Mouse (Mus musculus) ES-E14 (cell line): ENCODE data around the gene Gm10964. TPM values are rescaled to one million over a fixed set of nuclear protein-coding genes. Genes with fewer than 3 reads are reported as not detected.
"Not testable (repeated sequence)": the region's sequence is repeated elsewhere in the genome, so short reads cannot be mapped to it uniquely, and the experiment has no call there.

Experiments used
- DNase-seq: peaks from one replicate; pipeline ENCODE4 v3.0.0-alpha.2; 2013; ENCODE audit warnings: low read depth, low spot score
- H3K27ac ChIP-seq: 2 replicates; pipeline ENCODE4 v1.5.1; 2012; ENCODE audit warnings: low read depth, mild to moderate bottlenecking, low read length, moderate library complexity, mixed read lengths; ENCODE audit not compliant: poor library complexity, insufficient read depth, severe bottlenecking
- H3K36me3 ChIP-seq: 2 replicates; pipeline ENCODE4 v1.6.1; 2012; ENCODE audit warnings: mild to moderate bottlenecking, low read length, moderate library complexity, mixed read lengths; ENCODE audit not compliant: control insufficient read depth, poor library complexity, insufficient read depth, severe bottlenecking
- H3K4me1 ChIP-seq, 2 experiments: fragments of 150-350 bp in 1 of 2; sonication (generic) in 1 of 2; 2 replicates each; pipeline ENCODE4 v1.6.1; 2012; ENCODE audit warnings: low read length in 2 of 2, mild to moderate bottlenecking in 1 of 2, mixed read lengths in 1 of 2; ENCODE audit not compliant: control insufficient read depth in 2 of 2, insufficient read depth in 2 of 2, poor library complexity in 1 of 2
- H3K4me3 ChIP-seq, 2 experiments: fragments of 150-350 bp in 1 of 2; sonication (generic) in 1 of 2; 2 replicates each; pipeline ENCODE4 v1.5.1; 2012; ENCODE audit warnings: low read length in 2 of 2, low read depth in 1 of 2, mild to moderate bottlenecking in 1 of 2, mixed read lengths in 1 of 2; ENCODE audit not compliant: insufficient read depth in 1 of 2, poor library complexity in 1 of 2, severe bottlenecking in 1 of 2
- H3K9ac ChIP-seq: 2 replicates; pipeline ENCODE4 v1.6.1; 2012; ENCODE audit warnings: low read depth, mild to moderate bottlenecking, low read length, mixed read lengths; ENCODE audit not compliant: poor library complexity, insufficient read depth, severe bottlenecking
- H3K9me3 ChIP-seq: fragments of 150-350 bp; sonication (generic); 2 replicates; pipeline ENCODE4 v1.6.1; 2012; ENCODE audit warnings: low read depth, mild to moderate bottlenecking, low read length; ENCODE audit not compliant: control insufficient read depth, insufficient read depth
- CHD2 ChIP-seq: IDR thresholded peaks from 2 replicates; pipeline ENCODE4 v1.6.1; 2014; ENCODE audit warnings: mild to moderate bottlenecking, low read depth, low read length, inconsistent platforms
- HCFC1 ChIP-seq: IDR thresholded peaks from 2 replicates; pipeline ENCODE4 v1.6.1; 2012; ENCODE audit warnings: low read length, inconsistent platforms, borderline replicate concordance; ENCODE audit not compliant: insufficient read depth
- MAFK ChIP-seq: IDR thresholded peaks from 2 replicates; pipeline ENCODE4 v1.6.1; 2014; ENCODE audit warnings: mild to moderate bottlenecking, low read depth, low read length, inconsistent platforms; ENCODE audit not compliant: insufficient read depth
- ZC3H11A ChIP-seq: IDR thresholded peaks from 2 replicates; pipeline ENCODE4 v1.6.1; 2012; ENCODE audit warnings: low read depth, mild to moderate bottlenecking, inconsistent platforms, low read length, borderline replicate concordance
- ZNF384 ChIP-seq: IDR thresholded peaks from 2 replicates; pipeline ENCODE4 v1.6.1; 2012; ENCODE audit warnings: low read depth, low read length, inconsistent platforms
- in situ Hi-C, 2 experiments: fragments of 600-800 bp; cut with MboI; formaldehyde crosslinking; loops; one replicate each; pipeline ENCODE4 v1.15.1; 2025; ENCODE audit warnings: low sequenced_read_pairs in 2 of 2, inconsistent platforms in 1 of 2; ENCODE audit not compliant: unreplicated experiment in 2 of 2
- total RNA-seq: library from RNA; depleted of rRNA; stranded (reverse); fragments of 300-350 nt; gene quantifications from 2 replicates; pipeline ENCODE4 v1.2.3, GENCODE M21; 2012; rRNA removed

The Gm10964 gene
- total RNA-seq, 1 experiment, result not detected

GRCm38 (mm10) chr3:103791230-103792110, 52.3 kb downstream of the Gm10964 start, which contains the start of gene Hipk1:
Gene Hipk1 (minus strand): TSS chr3:103791563.
- peak within 1 kb of the TSS; percentile 82 to 95 for H3K4me3 ChIP-seq
- in situ Hi-C loops, result no loop called here
- no peaks in the 10 kb centered on the region for H3K36me3 ChIP-seq
- no peaks in the 10 kb centered on the region for H3K9me3 ChIP-seq
- no peak within 1 kb of the TSS; the same call in none of the 2 replicates for H3K27ac ChIP-seq
- DNase-seq, result peak; percentile 84
- peak within 1 kb of the TSS; percentile 84 for H3K9ac ChIP-seq
- peaks cover 4 to 7% of the 10 kb centered on the region in 2 experiments; a peak in 3 of 4 replicates for H3K4me1 ChIP-seq
- TF ChIP-seq HCFC1 (peak; percentile 68), MAFK (no peak), CHD2 (no peak)

- H3K4me1 ChIP-seq, DNase-seq, H3K36me3 ChIP-seq, H3K9me3 ChIP-seq, H3K27ac ChIP-seq, in situ Hi-C loops, H3K9ac ChIP-seq: not testable (repeated sequence)
- peak overlapping the region; percentile 82 to 89; a peak in 3 of 4 replicates for H3K4me3 ChIP-seq
These were observed 52.9 kb downstream of the Gm10964 start for GRCm38 (mm10) chr3:103792111-103792406.

GRCm38 (mm10) chr3:103792566-103792965, 53.4 kb downstream of the Gm10964 start:
- no peak for TF ChIP-seq MAFK
- no peak for TF ChIP-seq HCFC1
- TF ChIP-seq ZNF384, result no peak
- TF ChIP-seq ZC3H11A, result no peak
- H3K27ac ChIP-seq, result no peak overlapping the region
- H3K4me1 ChIP-seq, result peaks cover 2 to 6% of the 10 kb centered on the region in 2 experiments; a peak in 2 of 4 replicates
- in situ Hi-C loops, result no loop called here
- no peak for DNase-seq
- H3K4me3 ChIP-seq, result no peak overlapping the region
- no peak overlapping the region for H3K9ac ChIP-seq
- H3K36me3 ChIP-seq, result no peaks in the 10 kb centered on the region
- H3K9me3 ChIP-seq, result no peaks in the 10 kb centered on the region

Other genes with a start within 250 kb of the Gm10964 start
- 0.22 and 0.32 TPM in 2 replicates for gene Syt6, start 164.1 kb upstream of the Gm10964 start, total RNA-seq
- gene Atg4a-ps, start 93.3 kb upstream of the Gm10964 start, total RNA-seq, result 0.18 TPM in 1 of 2 replicates, not detected in the other
- 0.79 and 1.2 TPM in 2 replicates for gene Olfml3, start 1.4 kb upstream of the Gm10964 start, total RNA-seq
- 20.2 and 21.8 TPM in 2 replicates for gene Hipk1, start 52.2 kb downstream of the Gm10964 start, total RNA-seq
- 7.1 and 8.2 TPM in 2 replicates for gene Dclre1b, start 70.1 kb downstream of the Gm10964 start, total RNA-seq
- gene Ap4b1, start 70.2 kb downstream of the Gm10964 start, total RNA-seq, result 10.1 and 12.8 TPM in 2 replicates
- gene Gm43064, start 70.2 kb downstream of the Gm10964 start, total RNA-seq, result 0.32 and 0.76 TPM in 2 replicates
- 0.90 and 1.4 TPM in 2 replicates for gene Bcl2l15, start 93.2 kb downstream of the Gm10964 start, total RNA-seq
- gene Ptpn22, start 120.4 kb downstream of the Gm10964 start, total RNA-seq, result 0.22 and 0.37 TPM in 2 replicates
- 14.4 and 18.7 TPM in 2 replicates for gene Rsbn1, start 174.8 kb downstream of the Gm10964 start, total RNA-seq
- gene Phtf1, start 228.7 kb downstream of the Gm10964 start, total RNA-seq, result 14.1 and 18.2 TPM in 2 replicates